Mouse (Mus musculus) skeletal muscle tissue, postnatal 0 days (tissue): Measurements from ENCODE around the gene Pdzd11. TPM values are rescaled to one million over a fixed set of nuclear protein-coding genes. Genes with fewer than 3 reads are reported as not detected.

Experiments
- polyA plus RNA-seq: library from polyadenylated mRNA; unstranded; fragments of >200 nt; fragmentation: Nextera tagmentation; extraction: Ambion mirVana; gene quantifications from 2 replicates; pipeline ENCODE4 v1.2.1, GENCODE M21; 2015

Gene Pdzd11
- polyA plus RNA-seq: 52.0 and 60.6 TPM in 2 replicates

GRCm38 (mm10) chrX:100625802-100626793 is at the start of gene Pdzd11:
TSS of gene Pdzd11 (minus strand) at chrX:100626568.

GRCm38 (mm10) chrX:100625546-100625801 is 894 bp downstream of the Pdzd11 start, which contains the start of gene Kif4:
TSS of gene Kif4 (plus strand) at chrX:100625737.

GRCm38 (mm10) chrX:100605314-100605713 is 21.1 kb downstream of the Pdzd11 start, which contains the start of gene Arr3:
TSS of gene Arr3 (plus strand) at chrX:100605497.

GRCm38 (mm10) chrX:100594791-100595190 is 31.6 kb downstream of the Pdzd11 start, which contains the start of gene P2ry4:
TSS of gene P2ry4 (minus strand) at chrX:100594869.

Other genes with a start within 250 kb of the Pdzd11 start
- not detected in 2 replicates for gene Otud6a, start 197.6 kb downstream of the Pdzd11 start, polyA plus RNA-seq
- gene Awat2, start 183.9 kb downstream of the Pdzd11 start, polyA plus RNA-seq: 0.21 and 0.52 TPM in 2 replicates
- 24.6 and 25.6 TPM in 2 replicates for gene Igbp1, start 132.3 kb downstream of the Pdzd11 start, polyA plus RNA-seq
- gene Dgat2l6, start 101.7 kb downstream of the Pdzd11 start, polyA plus RNA-seq: not detected in 2 replicates
- gene Awat1, start 54.3 kb downstream of the Pdzd11 start, polyA plus RNA-seq: not detected in 2 replicates
- gene P2ry4, start 31.7 kb downstream of the Pdzd11 start, polyA plus RNA-seq: 0.27 TPM in 1 of 2 replicates, not detected in the other
- gene Arr3, start 21.1 kb downstream of the Pdzd11 start, polyA plus RNA-seq: not detected in 2 replicates
- 3.4 and 4.0 TPM in 2 replicates for gene Kif4, start 831 bp downstream of the Pdzd11 start, polyA plus RNA-seq
- 1.4 and 2.5 TPM in 2 replicates for gene Gdpd2, start 103.3 kb upstream of the Pdzd11 start, polyA plus RNA-seq
- 0.34 and 0.62 TPM in 2 replicates for gene Dlg3, start 141.2 kb upstream of the Pdzd11 start, polyA plus RNA-seq